ENCODE assay signal across 17 mouse cellular contexts in the genomic region with DNA sequence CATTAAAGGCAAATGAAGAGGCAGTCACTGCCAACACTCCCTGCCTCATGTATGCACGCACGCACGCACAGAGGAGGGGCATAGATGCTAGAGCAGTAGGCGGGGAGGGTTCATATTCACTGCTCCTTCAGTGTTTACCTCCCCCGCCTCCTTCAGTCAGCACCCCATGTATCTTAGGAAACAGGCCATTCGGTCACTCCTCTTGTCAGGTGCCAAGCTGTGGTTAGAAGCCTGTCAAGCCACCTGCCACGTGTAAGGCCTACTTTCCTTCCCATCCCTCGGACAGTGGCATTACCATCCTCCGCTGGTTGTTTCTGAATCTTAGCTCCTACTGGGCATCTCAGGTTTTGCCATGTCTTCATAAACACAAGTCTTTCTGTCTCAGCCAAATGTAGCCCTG.
"Had no signal": no experiment of that assay in that cellular context is flagged by ENCODE, and none has a peak within 500 bp of the region (broad histone marks: within the 10 kb centered on the region; RNA-seq: fewer than 3 reads in every experiment).

No protein-coding gene starts in this region.

- H3K4me1 ChIP-seq: liver, embryonic 15.5 days; lung, embryonic 15.5 days; midbrain, embryonic 13.5 days; midbrain, embryonic 15.5 days; neural tube, embryonic 12.5 days; stomach, embryonic 15.5 days had no signal

- H3K9me3 ChIP-seq: lung, embryonic 15.5 days; midbrain, embryonic 13.5 days; midbrain, embryonic 15.5 days; neural tube, embryonic 12.5 days; stomach, embryonic 15.5 days had no signal

- ATAC-seq: liver, postnatal 0 days; lung, postnatal 0 days; midbrain, embryonic 13.5 days; midbrain, embryonic 15.5 days had no signal

- H3K27ac ChIP-seq: liver, embryonic 15.5 days; lung, embryonic 15.5 days; macrophage; midbrain, embryonic 13.5 days; midbrain, embryonic 15.5 days; neural tube, embryonic 12.5 days; stomach, embryonic 15.5 days; stomach, postnatal 0 days had no signal

- H3K27me3 ChIP-seq: liver, embryonic 15.5 days; lung, embryonic 15.5 days; midbrain, embryonic 13.5 days; midbrain, embryonic 15.5 days; neural tube, embryonic 12.5 days; stomach, embryonic 15.5 days had no signal

- DNase-seq: liver, postnatal 0 days; lung, adult 2 months; lung, postnatal 14 days; lung, postnatal 36 days; right cerebral cortex, postnatal 14 days; thymus, adult 2 months; thymus, postnatal 25 days; thymus, postnatal 4 days had no signal

- H3K36me3 ChIP-seq: liver, embryonic 15.5 days; lung, embryonic 15.5 days; stomach, embryonic 15.5 days had no signal

- H3K4me3 ChIP-seq: liver, embryonic 15.5 days; lung, embryonic 15.5 days; midbrain, embryonic 13.5 days; midbrain, embryonic 15.5 days; neural tube, embryonic 12.5 days; stomach, embryonic 15.5 days had no signal
